ENCODE assay signal across 11 mouse cellular contexts in the genomic region with DNA sequence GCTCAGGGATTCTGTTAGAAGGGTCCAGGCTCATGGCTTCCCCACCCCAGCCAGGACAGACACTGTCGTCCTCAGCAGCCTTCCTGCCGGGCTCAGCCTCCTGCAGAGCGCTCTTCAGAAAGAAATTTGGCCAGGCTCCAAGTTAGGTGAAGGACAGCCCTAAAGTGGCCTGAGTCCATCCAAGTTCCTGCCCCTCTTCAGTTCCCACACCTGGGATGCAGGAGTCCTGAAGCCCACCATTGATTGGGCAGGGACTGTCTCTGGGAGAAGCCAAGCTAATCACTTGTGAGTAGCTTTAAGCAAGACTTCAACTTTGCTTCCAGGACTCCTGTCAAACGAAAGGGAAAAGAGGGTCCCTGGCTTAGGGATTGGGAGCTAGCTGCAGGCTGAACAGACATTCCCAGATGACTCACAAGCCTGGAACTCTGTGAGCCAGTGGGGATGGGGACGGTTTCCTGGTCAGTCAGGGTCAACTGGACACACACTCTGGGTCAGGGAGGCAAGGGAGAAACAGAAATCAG. TPM values are rescaled to one million over a fixed set of nuclear protein-coding genes. Genes with fewer than 3 reads are reported as not detected.
A peak's percentile ranks its signal among the peaks of the same experiment; 100 is the strongest.
DNase-seq lines count a peak whose midpoint lies in the region; ATAC-seq and TF ChIP-seq lines count a peak whose summit lies in the region.
"Had no signal": no experiment of that assay in that cellular context is flagged by ENCODE, and none has a peak within 500 bp of the region (broad histone marks: within the 10 kb centered on the region; RNA-seq: fewer than 3 reads in every experiment).

No protein-coding gene starts in this region.

- H3K4me3 ChIP-seq in liver, adult 2 months (ENCODE audit: insufficient read depth, low read depth, low read length): no peak overlapping the region
- H3K4me3 ChIP-seq in heart, embryonic 14.5 days (ENCODE audit: control insufficient read depth in 1 of 2, insufficient read depth in 1 of 2, low read depth in 1 of 2, low read length in 2 of 2): no peak overlapping the region
- H3K4me3 ChIP-seq: left cerebral cortex, adult 2 months had no signal

- H3K79me2 ChIP-seq in liver, adult 2 months (ENCODE audit: control insufficient read depth, insufficient read depth, low read length): no peaks in the 10 kb centered on the region

- peak; percentile 33 to 64 for DNase-seq in adrenal gland, adult (ENCODE audit: inconsistent age in 2 of 2, low spot score in 1 of 2)
- DNase-seq in adrenal gland, adult 8-10 months: no peak
- peak; percentile 5 for DNase-seq in liver, adult 2 months (ENCODE audit: extremely low read depth, low read depth, low spot score)
- DNase-seq in liver: no peak
- peak; percentile 34 for DNase-seq in lung, postnatal 36 days
- no peak for DNase-seq in right cerebral cortex, adult 2 months (ENCODE audit: low spot score in 2 of 2)
- DNase-seq in right cerebral cortex, postnatal 25 days: no peak

- TF ChIP-seq POLR2A in liver, adult 2 months (IDR thresholded peaks at IDR 0.05; ENCODE audit: extremely low read depth, insufficient read depth, low read length): no peak

- WGBS in liver, adult 2 months: 30% methylated on average over 5 of the region's 5 CpGs
- under 1% methylated on average over 5 of the region's 5 CpGs for WGBS in heart, embryonic 14.5 days

- H3K4me1 ChIP-seq in liver, adult 2 months (ENCODE audit: control insufficient read depth, insufficient read depth, low read length): no peaks in the 10 kb centered on the region
- peaks cover 31 to 34% of the 10 kb centered on the region in 2 experiments for H3K4me1 ChIP-seq in heart, embryonic 14.5 days (ENCODE audit: control insufficient read depth in 2 of 2, insufficient read depth in 2 of 2, low read length in 2 of 2)

- no peak for ATAC-seq in heart, embryonic 14.5 days (ENCODE audit: insufficient number of reproducible peaks, insufficient read depth, low FRiP score, low read depth)

- H3K9ac ChIP-seq in liver, adult 2 months (ENCODE audit: low read depth, low read length): no peak overlapping the region
- H3K9ac ChIP-seq in heart, embryonic 14.5 days (ENCODE audit: low read length): peak overlapping the region; percentile 9; the same call in 1 of the 2 replicates

- TF ChIP-seq CTCF in liver, adult 2 months (IDR thresholded peaks at IDR 0.05; ENCODE audit: low read depth, low read length): no peak

- H3K27ac ChIP-seq in liver, adult 2 months (replicated peaks; ENCODE audit: insufficient read depth, low read depth, low read length): no peak overlapping the region
- H3K27ac ChIP-seq in heart, embryonic 14.5 days (replicated peaks in 1 of 2; ENCODE audit: control insufficient read depth in 1 of 2, insufficient read depth in 1 of 2, low read depth in 2 of 2, low read length in 2 of 2): peak overlapping the region; percentile 63 to 90
- H3K27ac ChIP-seq: left cerebral cortex, adult 2 months had no signal

- no peaks in the 10 kb centered on the region for H3K9me3 ChIP-seq in heart, embryonic 14.5 days (ENCODE audit: control insufficient read depth, low read length)

- H3K36me3 ChIP-seq in liver, adult 2 months (ENCODE audit: control insufficient read depth, insufficient read depth, low read length): no peaks in the 10 kb centered on the region
- no peaks in the 10 kb centered on the region for H3K36me3 ChIP-seq in heart, embryonic 14.5 days (ENCODE audit: control insufficient read depth, insufficient read depth, low read length)

- H3K27me3 ChIP-seq in liver, adult 2 months (ENCODE audit: control insufficient read depth, insufficient read depth, low read length): no peaks in the 10 kb centered on the region
- no peaks in the 10 kb centered on the region for H3K27me3 ChIP-seq in heart, embryonic 14.5 days (ENCODE audit: control insufficient read depth, insufficient read depth, low read length)

- peak overlapping the region; percentile 52; the same call in 1 of the 2 replicates for H3K4me2 ChIP-seq in heart, embryonic 14.5 days (ENCODE audit: low read length)

RNA-seq across cellular contexts. Expression of a gene that starts 8.2 kb away (rescaled TPM):
- total RNA-seq in adrenal gland, adult 8-10 months (2022): 10 to 100 TPM; 25.9 to 57.5 (median 32.5) TPM
- 1.6 and 3.3 TPM in 2 replicates for total RNA-seq in liver, adult 2 months (2014; rRNA removed)
- polyA plus RNA-seq in liver, adult 2 months (2012; rRNA removed): 2.3 TPM in 2 replicates
- polyA plus RNA-seq in heart, embryonic 14.5 days (2014; fragmentation: Nextera tagmentation; extraction: Ambion mirVana): 447 and 511 TPM in 2 replicates
- total RNA-seq: common myeloid progenitor, adult 5-6 weeks had no signal

RNA-seq across cellular contexts. Expression of a gene that starts 39.6 kb away (rescaled TPM):
- not detected for total RNA-seq in adrenal gland, adult 8-10 months (2022)
- not detected in 2 replicates for total RNA-seq in liver, adult 2 months (2014; rRNA removed)
- polyA plus RNA-seq in liver, adult 2 months (2012; rRNA removed): 0.19 TPM in 1 of 2 replicates, not detected in the other
- 0.24 TPM in 2 replicates for polyA plus RNA-seq in heart, embryonic 14.5 days (2014; fragmentation: Nextera tagmentation; extraction: Ambion mirVana)
- total RNA-seq: common myeloid progenitor, adult 5-6 weeks; gastrocnemius, postnatal 4 days; left cerebral cortex, adult 2 months had no signal

RNA-seq across cellular contexts. Expression of a gene that starts 48.3 kb away (rescaled TPM):
- not detected for total RNA-seq in adrenal gland, adult 8-10 months (2022)
- total RNA-seq in liver, adult 2 months (2014; rRNA removed): 0.09 TPM in 1 of 2 replicates, not detected in the other
- polyA plus RNA-seq in liver, adult 2 months (2012; rRNA removed): not detected in 2 replicates
- polyA plus RNA-seq in heart, embryonic 14.5 days (2014; fragmentation: Nextera tagmentation; extraction: Ambion mirVana): 34.6 and 36.7 TPM in 2 replicates
- total RNA-seq: common myeloid progenitor, adult 5-6 weeks had no signal

Comparison
In these comparisons a context has a peak if more than half of its experiments do, and no peak if none do; other contexts are left out.
1. DNase-seq: peak in adrenal gland, adult (2 of 2), liver, adult 2 months (single experiment) and lung, postnatal 36 days (single experiment); none in adrenal gland, adult 8-10 months (single experiment), liver (single experiment), right cerebral cortex, adult 2 months (0 of 2) and right cerebral cortex, postnatal 25 days (single experiment).